Mouse (Mus musculus): ENCODE results near the gene Krt78. TPM values are rescaled to one million over a fixed set of nuclear protein-coding genes. Genes with fewer than 3 reads are reported as not detected.

The Krt78 gene
- polyA plus RNA-seq, 1 experiment from 2014 or later: not detected

- Histone ChIP-seq H3K27me3 (ENCODE audit: low read depth, poor library complexity, severe bottlenecking) (no peaks in the 10 kb centered on the region; the same call in 1 of the 2 replicates), H3K36me3 (no peaks in the 10 kb centered on the region), H3K4me1 (peaks cover 20% of the 10 kb centered on the region), H3K4me3 (peak overlapping the region; percentile 47), H3K27ac (replicated peaks) (peak overlapping the region; percentile 81), H3K9me3 (replicated peaks) (no peaks in the 10 kb centered on the region)
- 4% methylated on average over 15 of the region's 15 CpGs for WGBS
- DNase-seq (ENCODE audit: low spot score): peak; percentile 97
Measured at GRCm38 (mm10) chr15:101983949-101984601, 30.0 kb upstream of the Krt78 start.

DNA sequence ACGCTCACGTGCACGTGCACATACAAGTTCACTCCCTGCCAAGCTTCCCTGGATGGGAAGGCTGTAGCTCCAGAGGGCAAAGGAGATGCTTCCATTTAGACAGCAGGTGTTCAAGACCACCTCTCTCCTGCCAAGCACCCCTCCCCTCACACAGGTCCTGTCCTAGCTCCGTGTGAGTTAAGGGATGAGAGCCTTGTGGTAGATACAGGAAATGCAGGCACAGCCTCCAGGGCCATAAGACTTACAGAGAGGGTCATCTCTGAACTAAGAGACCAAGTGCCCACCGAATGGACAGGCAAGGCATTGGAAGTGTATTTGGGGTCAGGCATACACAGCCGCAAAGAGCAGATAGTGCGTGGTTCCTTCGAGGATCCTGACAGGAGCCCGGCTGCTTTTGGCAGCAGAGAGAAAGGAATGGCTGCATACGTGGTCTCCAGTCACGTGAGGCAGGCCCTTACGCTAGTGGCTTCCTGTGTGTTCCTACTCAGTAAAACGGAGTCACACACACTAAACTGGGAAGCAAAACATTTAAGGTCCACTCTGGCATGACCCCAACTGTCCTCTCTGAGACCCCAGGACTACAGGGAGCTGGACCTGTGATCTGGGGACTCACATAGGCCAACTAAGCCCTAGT is 29.3 kb upstream of the Krt78 start:
- Histone ChIP-seq H3K36me3 (no peaks in the 10 kb centered on the region), H3K4me3 (peak overlapping the region; percentile 47), H3K4me1 (peaks cover 20% of the 10 kb centered on the region), H3K27me3 (ENCODE audit: low read depth, poor library complexity, severe bottlenecking) (no peaks in the 10 kb centered on the region), H3K27ac (replicated peaks) (peak overlapping the region; percentile 81), H3K9me3 (replicated peaks) (no peaks in the 10 kb centered on the region)
- 83% methylated on average over 13 of the region's 13 CpGs for WGBS
- no peak for DNase-seq (ENCODE audit: low spot score)

DNA sequence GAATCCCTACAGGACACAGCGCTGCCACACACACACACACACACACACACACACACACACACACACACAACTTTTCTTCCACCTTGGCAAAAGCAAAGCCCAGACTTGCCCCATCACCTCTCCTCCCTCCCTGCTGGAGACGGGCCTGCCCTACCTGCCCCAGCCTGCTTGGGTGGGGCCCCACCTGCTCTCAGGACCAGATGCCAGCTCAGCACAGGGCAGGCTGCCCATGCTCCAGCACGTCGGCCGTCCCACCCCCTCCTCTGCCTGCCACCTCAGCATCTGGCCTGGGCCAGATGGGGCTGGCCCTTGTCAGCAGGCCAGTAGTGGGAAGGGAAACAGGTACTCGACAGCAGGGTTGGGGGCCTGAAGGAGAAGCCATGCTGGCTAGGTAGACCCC is 26.8 kb upstream of the Krt78 start:
- Histone ChIP-seq H3K27ac (replicated peaks) (no peak overlapping the region; the same call in 1 of the 2 replicates), H3K27me3 (ENCODE audit: low read depth, poor library complexity, severe bottlenecking) (peaks cover 15% of the 10 kb centered on the region; the same call in 1 of the 2 replicates), H3K4me3 (no peak overlapping the region), H3K9me3 (replicated peaks) (no peaks in the 10 kb centered on the region), H3K36me3 (no peaks in the 10 kb centered on the region), H3K4me1 (peaks cover 36% of the 10 kb centered on the region)
- DNase-seq (ENCODE audit: low spot score): no peak
- 76% methylated on average over 6 of the region's 6 CpGs for WGBS

GRCm38 (mm10) chr15:101977043-101977726 is 23.1 kb upstream of the Krt78 start:
- Histone ChIP-seq H3K4me1 (peaks cover 27% of the 10 kb centered on the region), H3K27ac (replicated peaks) (peak overlapping the region; percentile 88), H3K36me3 (no peaks in the 10 kb centered on the region), H3K9me3 (replicated peaks) (no peaks in the 10 kb centered on the region), H3K4me3 (peak overlapping the region; percentile 59), H3K27me3 (ENCODE audit: low read depth, poor library complexity, severe bottlenecking) (peaks cover 43% of the 10 kb centered on the region)
- DNase-seq (ENCODE audit: low spot score): peak; percentile 79
- 4% methylated on average over 39 of the region's 39 CpGs for WGBS

- H3K27ac ChIP-seq (replicated peaks): peak overlapping the region; percentile 88
- peaks cover 27% of the 10 kb centered on the region for H3K4me1 ChIP-seq
- H3K9me3 ChIP-seq (replicated peaks): no peaks in the 10 kb centered on the region
- H3K4me3 ChIP-seq: peak overlapping the region; percentile 59
- H3K27me3 ChIP-seq (ENCODE audit: low read depth, poor library complexity, severe bottlenecking): peaks cover 48% of the 10 kb centered on the region
- H3K36me3 ChIP-seq: no peaks in the 10 kb centered on the region
- no peak for DNase-seq (ENCODE audit: low spot score)
- 59% methylated on average over 3 of the region's 3 CpGs for WGBS
Measured at GRCm38 (mm10) chr15:101976641-101977040, 22.6 kb upstream of the Krt78 start.

- Histone ChIP-seq H3K4me1 (peaks cover 27% of the 10 kb centered on the region), H3K36me3 (no peaks in the 10 kb centered on the region), H3K9me3 (replicated peaks) (no peaks in the 10 kb centered on the region), H3K27me3 (ENCODE audit: low read depth, poor library complexity, severe bottlenecking) (peaks cover 50% of the 10 kb centered on the region), H3K27ac (replicated peaks) (no peak overlapping the region; the same call in 1 of the 2 replicates), H3K4me3 (no peak overlapping the region)
- DNase-seq (ENCODE audit: low spot score): no peak
- 71% methylated on average over 5 of the region's 5 CpGs for whole genome bisulfite sequencing
Measured at GRCm38 (mm10) chr15:101976023-101976422, 21.9 kb upstream of the Krt78 start.

- no peaks in the 10 kb centered on the region for H3K9me3 ChIP-seq (replicated peaks)
- H3K36me3 ChIP-seq: no peaks in the 10 kb centered on the region
- 64% methylated on average over 15 of the region's 16 CpGs for WGBS
- H3K4me3 ChIP-seq: no peak overlapping the region
- peaks cover 50% of the 10 kb centered on the region for H3K27me3 ChIP-seq (ENCODE audit: low read depth, poor library complexity, severe bottlenecking)
- no peak for DNase-seq (ENCODE audit: low spot score)
- H3K27ac ChIP-seq (replicated peaks): 0 out of 2 replicates have a peak overlapping the region, but pooled peaks have one; percentile 13
- H3K4me1 ChIP-seq: peaks cover 27% of the 10 kb centered on the region
Measured at GRCm38 (mm10) chr15:101974083-101974845, 20.2 kb upstream of the Krt78 start.

- H3K9me3 ChIP-seq (replicated peaks): no peaks in the 10 kb centered on the region
- H3K4me3 ChIP-seq: peak overlapping the region; percentile 34
- peak overlapping the region; percentile 49 for H3K27ac ChIP-seq (replicated peaks)
- DNase-seq (ENCODE audit: low spot score): peak; percentile 96
- H3K27me3 ChIP-seq (ENCODE audit: low read depth, poor library complexity, severe bottlenecking): peaks cover 50% of the 10 kb centered on the region
- 11% methylated on average over 15 of the region's 15 CpGs for WGBS
- H3K36me3 ChIP-seq: no peaks in the 10 kb centered on the region
- H3K4me1 ChIP-seq: peaks cover 27% of the 10 kb centered on the region
Measured at GRCm38 (mm10) chr15:101973414-101974077, 19.5 kb upstream of the Krt78 start.

DNA sequence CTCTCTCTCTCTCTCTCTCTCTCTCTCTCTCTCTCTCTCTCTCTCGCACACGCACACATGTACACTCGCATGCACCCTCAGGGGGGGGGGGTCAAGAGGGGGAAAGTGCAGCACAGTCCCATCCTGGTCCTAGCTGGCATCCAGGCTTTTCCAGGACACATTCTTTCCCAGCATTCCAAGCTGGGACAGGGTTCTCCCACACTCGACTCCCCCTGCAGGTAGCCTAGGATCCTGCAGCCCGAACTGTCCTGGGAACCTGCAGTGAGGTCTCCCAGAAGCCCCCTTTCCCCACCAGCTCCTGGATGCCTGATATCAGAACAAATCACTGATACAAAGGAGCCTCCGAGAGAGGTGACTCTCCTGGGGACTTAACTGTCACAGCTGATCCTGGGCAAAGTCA is 16.4 kb upstream of the Krt78 start:
- Histone ChIP-seq H3K9me3 (replicated peaks) (no peaks in the 10 kb centered on the region), H3K36me3 (no peaks in the 10 kb centered on the region), H3K27me3 (ENCODE audit: low read depth, poor library complexity, severe bottlenecking) (peaks cover 32% of the 10 kb centered on the region), H3K4me1 (peaks cover 9% of the 10 kb centered on the region), H3K4me3 (no peak overlapping the region), H3K27ac (replicated peaks) (no peak overlapping the region)
- 14% methylated on average over 3 of the region's 6 CpGs for WGBS
- peak; percentile 77 for DNase-seq (ENCODE audit: low spot score)

DNA sequence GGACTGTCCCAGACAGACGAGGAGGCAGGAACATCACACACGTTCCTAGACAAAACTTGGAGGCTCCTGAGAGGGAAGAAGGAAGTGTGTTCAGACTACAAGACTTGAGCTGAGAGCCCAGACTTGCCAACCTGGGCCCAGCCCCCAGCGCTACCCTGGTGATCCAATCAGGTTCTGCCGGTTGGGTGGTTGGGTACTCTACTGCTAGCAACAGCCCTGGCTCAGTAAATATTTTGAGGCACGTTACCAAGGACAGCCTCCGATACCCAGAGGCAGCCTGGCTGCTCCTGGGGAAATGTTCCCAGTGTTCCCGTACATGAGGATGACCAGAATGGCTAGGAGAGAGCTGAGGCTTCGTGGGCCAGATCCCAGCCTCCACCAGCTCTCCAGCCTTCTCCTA is 12.7 kb upstream of the Krt78 start:
- WGBS: 82% methylated on average over 8 of the region's 8 CpGs
- DNase-seq (ENCODE audit: low spot score): no peak
- H3K4me1 ChIP-seq: no peaks in the 10 kb centered on the region
- H3K27me3 ChIP-seq (ENCODE audit: low read depth, poor library complexity, severe bottlenecking): 0 out of 2 replicates have a peak, but pooled peaks cover 4% of the 10 kb centered on the region
- H3K36me3 ChIP-seq: no peaks in the 10 kb centered on the region
- no peak overlapping the region for H3K27ac ChIP-seq (replicated peaks)
- no peak overlapping the region for H3K4me3 ChIP-seq
- no peaks in the 10 kb centered on the region for H3K9me3 ChIP-seq (replicated peaks)

GRCm38 (mm10) chr15:101958891-101959290 is 4.8 kb upstream of the Krt78 start:
- Histone ChIP-seq H3K4me3 (no peak overlapping the region), H3K9me3 (replicated peaks) (no peaks in the 10 kb centered on the region), H3K36me3 (no peaks in the 10 kb centered on the region), H3K4me1 (no peaks in the 10 kb centered on the region), H3K27ac (replicated peaks) (no peak overlapping the region), H3K27me3 (ENCODE audit: low read depth, poor library complexity, severe bottlenecking) (no peaks in the 10 kb centered on the region)
- DNase-seq (ENCODE audit: low spot score): no peak
- 88% methylated on average over 3 of the region's 3 CpGs for WGBS
